Mouse (Mus musculus): ENCODE measurements around the gene 1700019N19Rik. TPM values are rescaled to one million over a fixed set of nuclear protein-coding genes. Genes with fewer than 3 reads are reported as not detected.

1700019N19Rik gene
- polyA plus RNA-seq (2015; fragmentation: Nextera tagmentation; extraction: Ambion mirVana): not detected in 2 replicates

DNA sequence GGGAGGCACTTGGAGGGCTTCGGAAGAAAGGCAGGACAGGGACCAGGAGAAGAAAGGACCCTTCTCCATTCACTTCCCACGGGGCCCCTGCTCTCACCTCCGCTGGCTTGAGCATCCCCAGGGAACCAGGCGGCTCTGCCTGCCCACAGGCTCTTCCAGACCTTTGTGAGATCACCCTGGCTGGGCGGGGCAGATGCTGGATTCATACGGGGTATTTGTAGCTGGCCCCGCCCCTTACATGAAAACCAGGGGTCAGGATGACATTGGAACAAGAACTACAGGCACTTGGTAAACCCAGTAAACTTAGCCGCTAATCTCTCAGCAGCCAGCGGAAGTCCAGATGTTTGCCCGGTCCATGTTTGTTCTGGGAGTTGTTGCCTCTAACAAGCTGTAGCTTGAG, at the start of gene 1700019N19Rik:
Gene 1700019N19Rik (minus strand): TSS at position 178 of the 400 bp plus-strand sequence.
- Histone ChIP-seq H3K4me1 (replicated peaks; ENCODE audit: control insufficient read depth, insufficient read depth, low read length) (no peaks in the 10 kb centered on the region), H3K9me3 (ENCODE audit: control insufficient read depth, low read length) (no peaks in the 10 kb centered on the region), H3K36me3 (ENCODE audit: control insufficient read depth, insufficient read depth, low read length) (no peaks in the 10 kb centered on the region), H3K27ac (ENCODE audit: low read length) (no peak within 1 kb of the TSS), H3K4me3 (ENCODE audit: low read length) (no peak within 1 kb of the TSS), H3K27me3 (ENCODE audit: control insufficient read depth, insufficient read depth, low read depth, low read length) (no peaks in the 10 kb centered on the region), H3K4me2 (ENCODE audit: low read depth, low read length) (no peak within 1 kb of the TSS), H3K9ac (ENCODE audit: low read length) (no peak within 1 kb of the TSS)
- 33% methylated on average over 10 of the region's 10 CpGs for WGBS
- ATAC-seq (ENCODE audit: low read depth): no peak

DNA sequence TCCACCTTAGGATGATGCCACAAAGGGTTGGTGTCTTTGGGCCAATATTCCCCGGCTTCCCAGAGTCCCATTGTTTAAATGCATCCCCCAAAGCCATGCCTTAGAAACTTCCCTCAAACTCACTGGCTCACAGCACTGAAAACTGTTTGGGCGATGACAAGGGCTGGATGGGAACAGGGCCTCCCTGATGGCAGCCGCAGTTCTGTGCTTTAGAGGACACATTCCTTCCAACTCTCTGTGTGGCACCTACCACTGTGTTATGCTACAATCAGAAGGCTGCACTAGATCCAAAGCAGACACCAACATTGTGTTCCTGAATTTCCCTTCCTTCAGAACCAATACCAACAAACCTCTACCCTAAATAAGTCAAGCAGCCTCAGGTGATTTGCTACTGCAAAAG, 49.3 kb upstream of the 1700019N19Rik start:
- no peak for ATAC-seq (ENCODE audit: low read depth)
- no peak overlapping the region for H3K4me3 ChIP-seq (ENCODE audit: low read length)
- H3K9ac ChIP-seq (ENCODE audit: low read length): no peak overlapping the region
- 0 out of 2 replicates have a peak, but pooled peaks cover 2% of the 10 kb centered on the region for H3K4me1 ChIP-seq (replicated peaks; ENCODE audit: control insufficient read depth, insufficient read depth, low read length)
- no peak overlapping the region for H3K4me2 ChIP-seq (ENCODE audit: low read depth, low read length)
- H3K9me3 ChIP-seq (ENCODE audit: control insufficient read depth, low read length): no peaks in the 10 kb centered on the region
- H3K27ac ChIP-seq (ENCODE audit: low read length): no peak overlapping the region
- WGBS: 77% methylated on average over 3 of the region's 3 CpGs
- no peaks in the 10 kb centered on the region for H3K27me3 ChIP-seq (ENCODE audit: control insufficient read depth, insufficient read depth, low read depth, low read length)
- H3K36me3 ChIP-seq (ENCODE audit: control insufficient read depth, insufficient read depth, low read length): no peaks in the 10 kb centered on the region

DNA sequence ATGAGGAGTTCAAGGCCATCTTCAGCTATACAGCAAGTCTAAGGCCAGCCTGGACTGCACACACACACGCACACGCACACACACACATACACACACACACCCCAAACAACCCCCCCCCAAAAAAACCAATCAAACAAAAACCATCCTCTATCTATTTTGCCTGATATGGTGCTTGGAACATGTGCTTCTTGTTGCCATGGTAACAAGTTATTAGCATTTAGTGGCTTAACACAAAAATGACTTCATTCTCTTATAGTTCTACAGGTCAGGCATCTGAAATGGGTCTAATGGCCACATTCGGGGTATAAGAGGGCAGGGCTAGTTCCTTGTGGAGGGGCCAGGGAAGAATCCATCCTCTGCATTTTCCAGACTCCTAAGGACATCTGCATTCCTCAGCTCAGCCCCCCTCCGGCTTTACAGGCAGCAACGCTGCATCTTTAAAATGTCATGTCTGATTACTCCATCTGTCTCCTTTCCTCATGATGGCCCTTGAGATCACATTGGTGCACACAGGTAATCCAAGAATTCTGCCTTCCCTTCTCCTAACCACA, 46.5 kb upstream of the 1700019N19Rik start:
- H3K4me3 ChIP-seq (ENCODE audit: low read length): no peak overlapping the region
- 76% methylated on average over 5 of the region's 5 CpGs for WGBS
- no peaks in the 10 kb centered on the region for H3K9me3 ChIP-seq (ENCODE audit: control insufficient read depth, low read length)
- H3K4me2 ChIP-seq (ENCODE audit: low read depth, low read length): no peak overlapping the region
- H3K27ac ChIP-seq (ENCODE audit: low read length): no peak overlapping the region
- H3K4me1 ChIP-seq (replicated peaks; ENCODE audit: control insufficient read depth, insufficient read depth, low read length): 0 out of 2 replicates have a peak, but pooled peaks cover 2% of the 10 kb centered on the region
- ATAC-seq (ENCODE audit: low read depth): no peak
- no peaks in the 10 kb centered on the region for H3K36me3 ChIP-seq (ENCODE audit: control insufficient read depth, insufficient read depth, low read length)
- no peaks in the 10 kb centered on the region for H3K27me3 ChIP-seq (ENCODE audit: control insufficient read depth, insufficient read depth, low read depth, low read length)
- no peak overlapping the region for H3K9ac ChIP-seq (ENCODE audit: low read length)

DNA sequence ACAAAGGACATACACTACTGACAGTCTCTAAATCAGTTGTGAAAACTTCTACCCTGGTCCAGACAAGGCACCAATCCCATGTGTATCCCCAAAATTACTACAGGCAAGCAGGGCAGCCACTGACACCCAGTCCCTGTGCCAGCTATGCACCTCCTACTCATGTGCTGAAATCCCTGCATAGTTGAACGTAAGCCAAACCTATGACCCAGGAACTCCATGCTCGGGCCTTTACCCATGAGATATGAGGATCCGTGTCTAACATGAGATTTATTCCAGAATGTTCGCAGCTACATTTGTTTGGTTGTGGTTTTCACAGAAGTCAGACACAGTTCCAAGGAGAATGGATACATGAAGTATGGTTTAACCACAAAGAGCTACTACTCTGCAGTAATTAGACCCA, 45.5 kb upstream of the 1700019N19Rik start:
- no peaks in the 10 kb centered on the region for H3K9me3 ChIP-seq (ENCODE audit: control insufficient read depth, low read length)
- ATAC-seq (ENCODE audit: low read depth): no peak
- no peaks in the 10 kb centered on the region for H3K36me3 ChIP-seq (ENCODE audit: control insufficient read depth, insufficient read depth, low read length)
- H3K9ac ChIP-seq (ENCODE audit: low read length): no peak overlapping the region
- no peaks in the 10 kb centered on the region for H3K27me3 ChIP-seq (ENCODE audit: control insufficient read depth, insufficient read depth, low read depth, low read length)
- no peak overlapping the region for H3K27ac ChIP-seq (ENCODE audit: low read length)
- 0 out of 2 replicates have a peak, but pooled peaks cover 2% of the 10 kb centered on the region for H3K4me1 ChIP-seq (replicated peaks; ENCODE audit: control insufficient read depth, insufficient read depth, low read length)
- H3K4me3 ChIP-seq (ENCODE audit: low read length): no peak overlapping the region
- H3K4me2 ChIP-seq (ENCODE audit: low read depth, low read length): no peak overlapping the region
- 62% methylated on average over 4 of the region's 4 CpGs for WGBS

DNA sequence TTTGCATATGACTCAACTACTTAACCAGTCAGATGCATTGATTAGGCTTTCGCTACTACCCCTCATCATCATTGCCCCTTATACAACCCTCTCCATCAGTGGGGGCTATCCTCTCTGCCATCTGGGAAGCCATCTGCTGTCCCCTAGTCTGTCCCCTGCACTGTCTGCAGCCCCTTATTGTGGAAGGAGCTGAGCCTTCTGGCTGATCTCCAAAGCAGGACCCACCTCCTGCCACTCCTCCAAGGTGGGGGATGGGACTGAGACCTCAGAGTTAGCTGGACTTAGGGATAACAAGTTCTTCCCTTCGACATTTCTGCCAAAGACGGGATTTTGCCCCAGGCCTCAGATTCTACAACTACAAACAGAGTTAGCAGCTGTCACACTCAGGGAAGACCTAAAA, 45.1 kb upstream of the 1700019N19Rik start:
- Histone ChIP-seq H3K4me3 (ENCODE audit: low read length) (no peak overlapping the region), H3K36me3 (ENCODE audit: control insufficient read depth, insufficient read depth, low read length) (no peaks in the 10 kb centered on the region), H3K9ac (ENCODE audit: low read length) (no peak overlapping the region), H3K27me3 (ENCODE audit: control insufficient read depth, insufficient read depth, low read depth, low read length) (no peaks in the 10 kb centered on the region), H3K4me1 (replicated peaks; ENCODE audit: control insufficient read depth, insufficient read depth, low read length) (0 out of 2 replicates have a peak, but pooled peaks cover 2% of the 10 kb centered on the region), H3K27ac (ENCODE audit: low read length) (no peak overlapping the region), H3K9me3 (ENCODE audit: control insufficient read depth, low read length) (no peaks in the 10 kb centered on the region), H3K4me2 (ENCODE audit: low read depth, low read length) (no peak overlapping the region)
- ATAC-seq (ENCODE audit: low read depth): no peak
- 68% methylated on average over 3 of the region's 3 CpGs for WGBS

DNA sequence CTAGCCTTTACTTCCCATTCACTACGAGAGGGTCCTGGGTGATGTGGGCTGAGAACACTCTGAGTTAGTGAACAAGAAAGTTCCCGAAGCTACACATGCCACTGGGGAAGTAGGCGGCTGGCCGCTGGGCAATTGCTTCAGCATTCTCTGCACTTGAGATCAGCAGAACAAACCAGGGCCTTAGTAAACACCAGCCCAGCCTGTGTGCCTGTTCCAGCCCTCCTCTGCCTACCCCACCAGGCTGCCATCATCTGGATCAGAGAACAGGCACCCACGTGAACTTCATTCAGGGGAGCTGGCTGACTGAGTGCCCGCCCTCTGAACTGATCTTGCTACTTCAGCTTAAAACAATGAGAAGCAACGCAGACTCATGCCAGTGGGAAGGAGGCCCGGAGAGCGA, 44.4 kb upstream of the 1700019N19Rik start:
- Histone ChIP-seq H3K27me3 (ENCODE audit: control insufficient read depth, insufficient read depth, low read depth, low read length) (no peaks in the 10 kb centered on the region), H3K9me3 (ENCODE audit: control insufficient read depth, low read length) (no peaks in the 10 kb centered on the region), H3K36me3 (ENCODE audit: control insufficient read depth, insufficient read depth, low read length) (no peaks in the 10 kb centered on the region), H3K9ac (ENCODE audit: low read length) (no peak overlapping the region), H3K4me1 (replicated peaks; ENCODE audit: control insufficient read depth, insufficient read depth, low read length) (0 out of 2 replicates have a peak, but pooled peaks cover 2% of the 10 kb centered on the region), H3K4me3 (ENCODE audit: low read length) (no peak overlapping the region), H3K4me2 (ENCODE audit: low read depth, low read length) (no peak overlapping the region), H3K27ac (ENCODE audit: low read length) (no peak overlapping the region)
- no peak for ATAC-seq (ENCODE audit: low read depth)
- WGBS: 48% methylated on average over 9 of the region's 9 CpGs

DNA sequence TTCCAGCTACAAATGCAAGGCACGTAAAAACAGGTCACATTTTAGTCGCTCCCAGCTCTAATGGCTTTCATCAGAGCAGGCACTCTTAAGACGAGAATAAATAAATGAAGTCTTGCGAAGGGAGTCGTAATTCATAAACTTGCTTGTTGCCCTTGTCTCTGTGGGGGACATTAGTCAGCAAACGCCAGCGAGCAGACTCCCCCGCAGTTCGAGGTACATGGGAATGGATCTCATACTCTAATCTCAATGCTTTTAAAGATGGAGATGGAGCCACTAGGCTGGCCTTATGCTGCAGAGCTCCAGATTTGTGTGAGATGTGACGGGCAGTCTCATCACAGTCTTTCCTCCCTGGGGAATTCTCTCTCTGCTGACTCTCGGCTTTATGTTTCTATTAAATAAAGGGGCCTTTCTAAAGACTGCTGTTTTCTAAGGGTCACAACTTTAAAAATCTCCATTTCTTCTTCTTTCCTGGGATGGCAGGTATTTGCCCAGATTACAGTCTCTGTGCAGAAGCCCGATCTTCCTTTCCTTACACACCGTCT, 39.4 kb upstream of the 1700019N19Rik start:
- no peak overlapping the region for H3K9ac ChIP-seq (ENCODE audit: low read length)
- H3K4me2 ChIP-seq (ENCODE audit: low read depth, low read length): no peak overlapping the region
- no peak for ATAC-seq (ENCODE audit: low read depth)
- no peaks in the 10 kb centered on the region for H3K4me1 ChIP-seq (replicated peaks; ENCODE audit: control insufficient read depth, insufficient read depth, low read length)
- H3K4me3 ChIP-seq (ENCODE audit: low read length): no peak overlapping the region
- no peak overlapping the region for H3K27ac ChIP-seq (ENCODE audit: low read length)
- H3K9me3 ChIP-seq (ENCODE audit: control insufficient read depth, low read length): no peaks in the 10 kb centered on the region
- no peaks in the 10 kb centered on the region for H3K36me3 ChIP-seq (ENCODE audit: control insufficient read depth, insufficient read depth, low read length)
- WGBS: 47% methylated on average over 13 of the region's 13 CpGs
- H3K27me3 ChIP-seq (ENCODE audit: control insufficient read depth, insufficient read depth, low read depth, low read length): no peaks in the 10 kb centered on the region

DNA sequence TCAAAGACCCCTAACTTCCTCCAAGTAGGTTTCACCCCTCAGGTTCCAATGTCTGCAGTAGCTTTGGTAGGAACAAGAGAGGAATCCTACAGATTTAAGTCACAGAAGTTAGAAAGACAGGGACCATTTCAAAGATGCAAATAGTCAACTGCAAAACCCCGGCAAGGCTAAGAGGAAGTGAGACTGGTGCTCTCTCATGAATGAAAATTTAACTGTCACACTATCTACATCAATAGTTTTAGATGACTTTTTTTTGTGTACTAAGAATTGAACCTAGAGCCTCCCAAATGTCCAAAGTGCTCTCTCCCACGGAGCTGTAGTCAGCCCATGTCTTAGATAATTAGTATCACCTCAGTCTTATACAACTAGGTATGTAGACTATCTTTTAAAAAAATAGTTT, 38.7 kb upstream of the 1700019N19Rik start:
- Histone ChIP-seq H3K36me3 (ENCODE audit: control insufficient read depth, insufficient read depth, low read length) (no peaks in the 10 kb centered on the region), H3K27me3 (ENCODE audit: control insufficient read depth, insufficient read depth, low read depth, low read length) (no peaks in the 10 kb centered on the region), H3K9me3 (ENCODE audit: control insufficient read depth, low read length) (no peaks in the 10 kb centered on the region), H3K4me2 (ENCODE audit: low read depth, low read length) (no peak overlapping the region), H3K27ac (ENCODE audit: low read length) (no peak overlapping the region), H3K9ac (ENCODE audit: low read length) (no peak overlapping the region), H3K4me1 (replicated peaks; ENCODE audit: control insufficient read depth, insufficient read depth, low read length) (no peaks in the 10 kb centered on the region), H3K4me3 (ENCODE audit: low read length) (no peak overlapping the region)
- ATAC-seq (ENCODE audit: low read depth): no peak
- WGBS: 63% methylated on average over 2 of the region's 2 CpGs

DNA sequence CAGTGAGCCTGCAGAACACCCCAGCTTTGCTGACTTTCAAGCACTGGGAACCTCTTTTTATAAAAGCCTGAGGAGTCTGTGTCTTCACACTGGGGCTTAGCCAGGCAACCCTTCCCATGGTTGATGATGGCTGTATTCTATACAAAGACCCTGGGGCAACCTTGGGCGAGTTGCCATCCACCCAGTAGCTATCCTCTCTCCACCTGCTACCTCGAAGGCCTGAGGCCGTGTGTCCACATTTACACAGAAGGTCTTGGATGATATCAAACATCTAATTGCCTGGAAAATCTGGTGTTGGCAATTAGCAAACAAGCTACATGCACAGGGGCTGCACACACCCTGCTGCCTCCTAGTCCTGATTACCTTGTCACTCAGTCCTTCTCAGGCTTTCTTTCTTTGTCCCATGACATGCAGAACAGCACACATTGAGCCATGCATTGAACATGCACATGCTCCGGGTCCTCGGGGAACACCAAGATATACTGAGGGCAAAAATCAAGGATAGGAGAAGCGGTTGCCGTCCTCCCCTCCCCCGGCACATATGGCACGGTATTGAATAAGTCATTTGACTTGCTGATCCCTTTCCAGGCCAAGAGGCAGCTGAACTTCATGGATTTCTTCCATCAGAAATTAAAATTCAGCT, 37.1 kb upstream of the 1700019N19Rik start:
- 86% methylated on average over 9 of the region's 9 CpGs for WGBS

More for the DNA sequence above, 37.1 kb upstream of the 1700019N19Rik start:
- Histone ChIP-seq H3K36me3 (ENCODE audit: control insufficient read depth, insufficient read depth, low read length) (no peaks in the 10 kb centered on the region), H3K4me1 (replicated peaks; ENCODE audit: control insufficient read depth, insufficient read depth, low read length) (no peaks in the 10 kb centered on the region), H3K4me2 (ENCODE audit: low read depth, low read length) (no peak overlapping the region), H3K27me3 (ENCODE audit: control insufficient read depth, insufficient read depth, low read depth, low read length) (no peaks in the 10 kb centered on the region), H3K9ac (ENCODE audit: low read length) (no peak overlapping the region), H3K27ac (ENCODE audit: low read length) (no peak overlapping the region), H3K9me3 (ENCODE audit: control insufficient read depth, low read length) (no peaks in the 10 kb centered on the region), H3K4me3 (ENCODE audit: low read length) (no peak overlapping the region)
- no peak for ATAC-seq (ENCODE audit: low read depth)

Data from lung, embryonic 16.5 days (tissue).